Mouse (Mus musculus): ENCODE results near the gene Acot7.

The Acot7 gene

GRCm38 (mm10) chr4:152151966-152152544 lies 25.9 kb upstream of the Acot7 start, which contains the start of gene Espn:
Gene Espn, minus strand, starts transcription at chr4:152152371.
- peak; percentile 79 for DNase-seq

GRCm38 (mm10) chr4:152153771-152154177 lies 24.2 kb upstream of the Acot7 start:
- peak; percentile 93 for DNase-seq

- no peak for DNase-seq
Measured at GRCm38 (mm10) chr4:152155019-152155418, 22.9 kb upstream of the Acot7 start.

GRCm38 (mm10) chr4:152157779-152158584 lies 20.0 kb upstream of the Acot7 start:
- peak; percentile 56 for DNase-seq

GRCm38 (mm10) chr4:152158585-152159284 lies 19.2 kb upstream of the Acot7 start, which contains the start of gene Hes2:
Gene Hes2, plus strand, starts transcription at chr4:152158867.
- no peak for DNase-seq

- no peak for DNase-seq
Measured at GRCm38 (mm10) chr4:152159285-152159678, 18.7 kb upstream of the Acot7 start.

GRCm38 (mm10) chr4:152160748-152161147 lies 17.2 kb upstream of the Acot7 start:
- DNase-seq, result no peak

- no peak for DNase-seq
Measured at GRCm38 (mm10) chr4:152161601-152162000, 16.3 kb upstream of the Acot7 start.

GRCm38 (mm10) chr4:152162748-152163147 lies 15.2 kb upstream of the Acot7 start:
- no peak for DNase-seq

GRCm38 (mm10) chr4:152165036-152165931 lies 12.7 kb upstream of the Acot7 start:
- DNase-seq, result peak; percentile 87

GRCm38 (mm10) chr4:152168052-152168451 lies 9.9 kb upstream of the Acot7 start:
- DNase-seq, result no peak

GRCm38 (mm10) chr4:152169103-152169502 lies 8.8 kb upstream of the Acot7 start:
- no peak for DNase-seq

- no peak for DNase-seq
Measured at GRCm38 (mm10) chr4:152170286-152170685, 7.6 kb upstream of the Acot7 start.

GRCm38 (mm10) chr4:152171543-152171942 lies 6.4 kb upstream of the Acot7 start:
- DNase-seq, result no peak

GRCm38 (mm10) chr4:152173041-152173440 lies 4.9 kb upstream of the Acot7 start:
- DNase-seq, result peak; percentile 85

GRCm38 (mm10) chr4:152173956-152174355 lies 4.0 kb upstream of the Acot7 start:
- DNase-seq, result no peak

- no peak for DNase-seq
Measured at GRCm38 (mm10) chr4:152176638-152177037, 1.3 kb upstream of the Acot7 start.

- DNase-seq, result no peak
Measured at GRCm38 (mm10) chr4:152177174-152177536, 779 bp upstream of the Acot7 start.

- peak; percentile 69 for DNase-seq
Measured at GRCm38 (mm10) chr4:152178344-152178864, 470 bp downstream of the Acot7 start.

- no peak for DNase-seq
Measured at GRCm38 (mm10) chr4:152178916-152179705, 1.2 kb downstream of the Acot7 start.

- no peak for DNase-seq
Measured at GRCm38 (mm10) chr4:152179946-152180660, 2.2 kb downstream of the Acot7 start.
